Mouse (Mus musculus) adrenal gland, adult 8-10 months (tissue): Measurements from ENCODE around the gene C8g. TPM values are rescaled to one million over a fixed set of nuclear protein-coding genes. Genes with fewer than 3 reads are reported as not detected.
A peak's percentile ranks its signal among the peaks of the same experiment; 100 is the strongest.

Experiments
- DNase-seq: peaks from one replicate; pipeline ENCODE4 v3.0.0; 2022
- total RNA-seq, 4 experiments: library from RNA; stranded (reverse); gene quantifications; 2 replicates each; pipeline ENCODE4 v1.2.4; 2022

C8g gene
- total RNA-seq, 4 experiments from 2014 or later = 0.70 to 2.3 (median 1.6) TPM

- no peak for DNase-seq
These were observed 33.8 kb downstream of the C8g start for GRCm38 (mm10) chr2:25467606-25468303.

GRCm38 (mm10) chr2:25465816-25466635 is 35.5 kb downstream of the C8g start:
- no peak for DNase-seq

GRCm38 (mm10) chr2:25465256-25465655 is 36.3 kb downstream of the C8g start:
- DNase-seq = no peak

GRCm38 (mm10) chr2:25463630-25464029 is 37.9 kb downstream of the C8g start:
- no peak for DNase-seq

- no peak for DNase-seq
These were observed 40.1 kb downstream of the C8g start for GRCm38 (mm10) chr2:25461407-25461806.

DNA sequence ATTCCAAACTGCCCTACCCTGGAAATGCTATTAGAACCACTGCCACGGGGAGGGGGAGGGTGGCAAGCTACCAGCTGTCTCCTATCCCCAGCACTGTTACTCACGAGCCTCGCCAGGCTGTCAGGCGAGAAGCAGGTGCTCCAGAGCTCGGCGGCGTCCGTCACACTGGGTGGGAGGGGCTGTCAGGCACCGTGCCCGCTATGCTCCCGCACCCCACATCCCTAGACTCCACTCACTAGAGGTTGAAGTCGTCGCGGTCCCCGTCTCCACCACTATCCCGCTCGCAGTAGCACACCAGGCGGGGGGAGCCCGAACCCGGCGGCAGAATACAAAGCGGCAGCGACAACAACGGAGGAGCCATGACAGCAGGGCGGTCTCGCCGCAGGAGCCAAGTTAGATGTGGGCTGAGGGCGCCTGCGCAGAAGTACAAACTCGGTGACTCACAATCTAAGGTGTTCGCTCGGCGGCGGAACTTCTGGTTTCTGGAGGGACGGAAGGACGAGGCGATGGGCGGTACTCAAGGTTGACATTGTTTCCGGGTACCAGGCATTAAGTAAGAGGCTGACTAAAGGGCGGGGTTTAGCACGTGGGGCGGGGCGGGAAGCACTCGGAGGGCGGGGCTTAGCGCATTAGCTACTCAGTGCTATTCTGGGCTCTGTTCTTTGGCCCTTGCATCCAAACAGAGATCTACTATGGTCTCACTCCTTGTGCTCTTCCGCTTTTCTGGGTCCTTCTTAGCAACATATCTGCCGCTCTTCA is 40.8 kb downstream of the C8g start, which contains the start of gene Paxx:
Gene Paxx (minus strand): TSS at position 544 of the 759 bp plus-strand sequence.
- peak; percentile 95 for DNase-seq

GRCm38 (mm10) chr2:25460135-25460534 is 41.4 kb downstream of the C8g start:
- peak; percentile 39 for DNase-seq

DNA sequence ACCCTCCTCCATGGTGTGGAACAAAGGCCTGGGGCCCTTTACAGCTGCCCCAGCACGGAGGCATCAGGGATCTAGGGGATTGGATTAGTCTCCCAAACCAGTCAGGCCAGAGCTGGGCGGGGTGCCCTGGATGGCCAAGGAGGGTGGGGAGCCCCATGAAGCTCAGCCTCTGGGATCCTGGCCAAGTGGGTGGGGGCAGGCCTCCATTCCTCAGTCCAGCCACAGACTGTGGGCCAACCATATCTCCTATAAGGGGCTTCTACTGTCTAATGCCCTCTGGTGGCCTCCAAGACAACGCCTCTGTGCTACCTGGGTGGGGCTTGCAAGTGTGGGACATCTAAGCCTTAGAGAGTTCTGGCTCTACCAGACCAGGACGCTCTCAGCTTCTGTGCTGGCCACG is 42.6 kb downstream of the C8g start:
- no peak for DNase-seq

DNA sequence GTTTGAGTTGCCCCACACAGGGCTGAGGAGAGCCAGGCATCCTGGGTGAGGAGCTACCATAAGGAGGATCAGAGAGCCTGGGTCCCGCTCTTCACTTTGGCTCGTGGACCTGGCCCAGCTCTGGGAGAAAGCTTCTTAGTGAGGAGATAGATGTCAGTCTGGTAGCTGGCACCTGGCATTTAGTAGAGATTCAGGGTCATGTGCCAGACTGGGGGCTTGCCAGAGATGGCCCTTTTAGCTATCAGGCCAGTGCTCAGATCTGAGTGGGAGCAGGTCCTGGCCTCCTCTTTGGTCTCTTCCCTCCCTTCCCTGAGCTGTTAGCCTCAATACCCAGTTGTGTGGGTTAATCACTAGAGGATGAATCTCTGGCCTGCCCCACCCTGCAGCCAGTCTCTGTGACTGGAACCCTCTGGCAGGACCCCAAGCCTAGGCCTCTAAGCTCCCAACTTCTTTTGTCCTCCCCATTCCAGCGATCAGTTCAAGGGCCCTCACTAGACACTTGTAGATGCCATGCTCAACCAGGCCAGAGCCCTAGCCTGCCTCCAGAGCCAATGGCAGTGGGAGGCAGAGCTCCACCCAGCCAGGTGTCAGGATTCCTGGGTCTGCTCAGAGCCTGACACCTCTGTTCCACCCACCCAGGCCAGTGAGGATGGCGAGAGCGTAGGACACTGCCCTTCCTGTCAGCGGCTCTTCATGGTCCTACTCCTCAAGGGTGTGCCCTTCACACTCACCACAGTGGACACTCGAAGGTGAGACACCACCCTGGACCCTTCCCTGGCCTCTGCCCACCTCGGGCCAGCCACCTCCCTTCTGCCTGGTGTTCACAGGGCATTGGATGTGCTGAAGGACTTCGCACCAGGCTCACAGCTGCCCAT is 44.3 kb downstream of the C8g start:
- no peak for DNase-seq

DNA sequence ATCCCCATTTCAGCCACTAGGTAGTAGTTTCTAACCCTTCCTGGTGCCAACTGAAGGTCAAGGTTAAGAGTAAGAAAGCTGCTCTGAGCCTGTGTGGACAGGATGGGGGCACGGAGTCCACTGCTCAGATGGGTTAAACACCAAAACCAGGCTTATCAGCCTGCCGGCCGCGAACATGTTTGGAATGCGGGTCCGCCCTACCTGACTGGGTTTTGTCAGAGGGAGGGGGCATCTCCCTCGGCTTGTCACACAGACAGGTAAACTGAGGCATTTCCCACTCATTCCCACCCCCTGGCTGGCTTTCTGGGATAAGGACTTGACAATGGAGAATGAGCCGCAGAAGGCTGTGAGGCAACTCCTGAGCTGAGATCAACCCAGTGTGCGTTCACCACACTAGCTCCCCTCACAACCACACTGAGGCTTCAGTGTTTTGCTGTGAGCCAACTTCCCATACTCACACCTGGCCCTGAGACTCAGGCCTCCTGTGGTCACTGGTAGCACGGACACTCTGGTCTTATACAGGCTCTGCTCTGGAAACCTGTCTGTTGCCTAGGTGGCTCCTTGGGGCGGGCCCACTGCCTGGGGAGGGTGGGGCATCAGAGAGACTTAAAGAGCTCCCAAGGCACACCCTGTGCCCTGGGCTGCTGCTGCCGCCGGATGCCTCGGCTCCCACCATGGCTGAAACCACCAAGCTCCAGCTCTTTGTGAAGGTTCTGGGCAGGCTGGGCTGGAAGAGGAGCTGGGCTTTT is 45.1 kb downstream of the C8g start, which contains the start of gene Clic3:
Gene Clic3 (plus strand): TSS at position 634 of the 749 bp plus-strand sequence.
- DNase-seq = no peak

GRCm38 (mm10) chr2:25452951-25453350 is 48.6 kb downstream of the C8g start:
- DNase-seq = no peak

DNA sequence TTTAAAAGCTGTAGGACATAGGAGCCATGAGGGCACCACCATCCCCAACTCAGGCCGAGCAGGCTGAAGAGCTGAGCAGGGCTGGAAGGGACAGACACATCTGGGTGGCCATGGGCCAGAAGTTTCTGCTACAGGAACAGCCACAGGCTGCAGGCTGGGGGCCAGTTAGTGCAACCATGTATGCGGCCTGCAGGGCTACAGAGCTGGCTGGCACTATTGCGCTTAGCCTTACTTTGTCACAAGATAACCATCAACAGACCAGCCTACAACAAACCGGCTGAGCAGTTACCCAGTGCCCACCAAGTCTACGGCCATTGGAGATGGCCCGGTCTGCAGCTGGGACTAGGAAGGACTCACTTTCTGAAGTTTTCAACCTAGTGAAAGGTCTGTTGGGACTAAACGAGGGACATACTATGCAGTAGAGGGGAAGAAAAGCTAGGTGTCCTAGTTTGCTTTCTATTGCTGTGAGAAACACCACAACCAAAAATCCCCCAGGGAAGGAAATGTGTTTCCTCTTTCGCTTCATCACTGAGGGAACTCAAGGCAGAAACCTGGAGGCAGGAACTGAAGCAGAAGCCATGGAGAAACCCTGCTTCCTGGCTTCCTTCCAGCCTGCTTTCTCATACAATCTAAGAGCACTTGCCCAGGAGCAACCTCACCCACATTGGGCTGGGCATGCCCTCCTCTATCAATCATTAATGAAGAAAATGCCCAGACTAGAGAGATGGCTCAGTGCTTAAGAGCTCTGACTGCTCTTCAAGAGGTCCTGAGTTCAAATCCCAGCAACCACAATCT is 50.5 kb downstream of the C8g start:
- no peak for DNase-seq

Other genes with a start within 250 kb of the C8g start
- gene Tmem203, start 246.3 kb downstream of the C8g start, total RNA-seq = 10 to 100 TPM; 28.4 to 43.0 (median 31.5) TPM
- gene Tprn, start 239.1 kb downstream of the C8g start, total RNA-seq = 10 to 100 TPM; 10.3 to 14.5 (median 11.1) TPM
- 10 to 100 TPM; 44.4 to 48.7 (median 47.0) TPM for gene Ssna1, start 229.3 kb downstream of the C8g start, total RNA-seq
- gene Anapc2, start 229.2 kb downstream of the C8g start, total RNA-seq = 100 to 1,000 TPM in 3 of 4 experiments, 10 to 100 TPM in 1; 94.6 to 118 (median 102) TPM
- not detected for gene Tmem210, start 213.6 kb downstream of the C8g start, total RNA-seq
- gene Lrrc26, start 211.8 kb downstream of the C8g start, total RNA-seq = not detected
- gene Grin1, start 182.5 kb downstream of the C8g start, total RNA-seq = 10 to 100 TPM; 13.0 to 21.3 (median 17.8) TPM
- gene Man1b1, start 169.4 kb downstream of the C8g start, total RNA-seq = 10 to 100 TPM; 66.5 to 71.9 (median 67.6) TPM
- gene Dpp7, start 145.4 kb downstream of the C8g start, total RNA-seq = 10 to 100 TPM; 39.8 to 59.1 (median 45.7) TPM
- 10 to 100 TPM; 29.5 to 48.3 (median 31.5) TPM for gene Uap1l1, start 136.0 kb downstream of the C8g start, total RNA-seq
- under 1 TPM in 3 of 4 experiments, not detected in 1; 0.31 to 0.71 (median 0.61) TPM for gene Sapcd2, start 129.4 kb downstream of the C8g start, total RNA-seq
- gene Entpd2, start 105.8 kb downstream of the C8g start, total RNA-seq = 1 to 10 TPM; 3.1 to 9.7 (median 5.1) TPM
- gene Npdc1, start 102.4 kb downstream of the C8g start, total RNA-seq = 100 to 1,000 TPM; 148 to 171 (median 163) TPM
- gene Fut7, start 78.5 kb downstream of the C8g start, total RNA-seq = under 1 TPM in 1 of 4 experiments, not detected in 3; 0.13 TPM
- 10 to 100 TPM; 48.9 to 73.0 (median 57.5) TPM for gene Abca2, start 73.0 kb downstream of the C8g start, total RNA-seq
- not detected for gene Clic3, start 44.9 kb downstream of the C8g start, total RNA-seq
- gene Paxx, start 40.6 kb downstream of the C8g start, total RNA-seq = 10 to 100 TPM; 32.4 to 68.2 (median 43.4) TPM
- 10 to 100 TPM in 1 of 4 experiments, 1 to 10 TPM in 3; 3.2 to 10.5 (median 4.4) TPM for gene Ptgds, start 31.7 kb downstream of the C8g start, total RNA-seq
- gene Lcn12, start 7.8 kb downstream of the C8g start, total RNA-seq = not detected
- gene Fbxw5, start 969 bp downstream of the C8g start, total RNA-seq = 100 to 1,000 TPM in 3 of 4 experiments, 10 to 100 TPM in 1; 82.5 to 114 (median 107) TPM
- gene Traf2, start 45.2 kb upstream of the C8g start, total RNA-seq = 10 to 100 TPM; 22.6 to 35.3 (median 30.6) TPM
- 100 to 1,000 TPM; 149 to 331 (median 215) TPM for gene Edf1, start 56.1 kb upstream of the C8g start, total RNA-seq
- 10 to 100 TPM in 1 of 4 experiments, 1 to 10 TPM in 3; 1.4 to 11.0 (median 4.0) TPM for gene Mamdc4, start 73.1 kb upstream of the C8g start, total RNA-seq
- gene Phpt1, start 73.5 kb upstream of the C8g start, total RNA-seq = 10 to 100 TPM; 61.3 to 76.9 (median 66.1) TPM
- gene Ajm1, start 80.0 kb upstream of the C8g start, total RNA-seq = 1 to 10 TPM; 1.6 to 4.8 (median 3.8) TPM
- 100 to 1,000 TPM; 121 to 178 (median 137) TPM for gene Rabl6, start 106.8 kb upstream of the C8g start, total RNA-seq
- gene Ccdc183, start 116.0 kb upstream of the C8g start, total RNA-seq = not detected
- 10 to 100 TPM; 18.0 to 47.8 (median 27.3) TPM for gene Tmem141, start 120.3 kb upstream of the C8g start, total RNA-seq
- gene Fcna, start 126.3 kb upstream of the C8g start, total RNA-seq = 1 to 10 TPM; 4.7 to 7.0 (median 5.5) TPM
- gene Lcn8, start 151.4 kb upstream of the C8g start, total RNA-seq = not detected
- gene Lcn5, start 156.2 kb upstream of the C8g start, total RNA-seq = not detected
- gene Lcn6, start 175.1 kb upstream of the C8g start, total RNA-seq = not detected
- gene Lcn10, start 181.0 kb upstream of the C8g start, total RNA-seq = not detected
- gene Obp2a, start 198.3 kb upstream of the C8g start, total RNA-seq = 10 to 100 TPM in 1 of 4 experiments, 1 to 10 TPM in 1, not detected in 2; 3.1 to 30.1 TPM
- gene Bmyc, start 205.0 kb upstream of the C8g start, total RNA-seq = 10 to 100 TPM; 29.9 to 69.4 (median 39.2) TPM
- not detected for gene Obp2b, start 235.3 kb upstream of the C8g start, total RNA-seq